Mouse (Mus musculus) Patski (cell line): ENCODE results near the gene Capzb. TPM values are rescaled to one million over a fixed set of nuclear protein-coding genes. Genes with fewer than 3 reads are reported as not detected.

ENCODE experiments used
- ATAC-seq: fragments of 100-300 bp; one replicate; pipeline ENCODE4 v1.8.0; 2021
- CTCF ChIA-PET: fragments of 350-600 bp; sonication (Branson Sonifier 250); formaldehyde crosslinking; loops from one replicate; lab custom pipeline; 2022; ENCODE audit warnings: inconsistent platforms; lab: Charles Lee
- POLR2A ChIA-PET: fragments of 350-600 bp; sonication (Branson Sonifier 250); formaldehyde crosslinking; loops from one replicate; lab custom pipeline; 2022; ENCODE audit warnings: antibody characterized with exemption, inconsistent platforms; lab: Charles Lee
- DNase-seq: peaks from one replicate; pipeline ENCODE4 v3.0.0-alpha.2; 2011; ENCODE audit warnings: low read depth, low spot score
- H3K27me3 ChIP-seq: fragments of 371-371 bp; one replicate; pipeline ENCODE4 v1.5.1; 2021
- CTCF ChIP-seq: fragments of 100-300 bp; IDR thresholded peaks from one replicate; pipeline ENCODE4 v1.5.1; 2021
- in situ Hi-C: fragments of 300-500 bp; cut with MboI; formaldehyde crosslinking; loops from 3 replicates; pipeline ENCODE4 v1.11.1; 2018; ENCODE audit warnings: low pct_unique_long_range_greater_than_20kb, mixed read lengths
- polyA plus RNA-seq: library from polyadenylated mRNA; unstranded; gene quantifications from one replicate; pipeline ENCODE4 v1.2.3, GENCODE M21; 2021

Capzb gene
- polyA plus RNA-seq, 1 experiment from 2014 or later, result 305 TPM

GRCm38 (mm10) chr4:139208236-139209129 is 15.8 kb downstream of the Capzb start:
- ChIA-PET POLR2A (no interaction called here), CTCF (interaction anchor here (1.4 kb wide), 1 partner anchor 12 kb away, joined by 3 read pairs; no protein-coding TSS in a partner anchor)
- no peaks in the 10 kb centered on the region for H3K27me3 ChIP-seq
- DNase-seq, result no peak
- TF ChIP-seq CTCF, result no peak
- in situ Hi-C loops, result loop anchor here (10.0 kb wide), 1 partner anchor 46 kb away; no protein-coding TSS in a partner anchor
- ATAC-seq, result no peak

GRCm38 (mm10) chr4:139209130-139209840 is 16.6 kb downstream of the Capzb start:
- ATAC-seq (no peak), DNase-seq (no peak)
- ChIA-PET POLR2A (no interaction called here), CTCF (interaction anchor here (1.4 kb wide), 1 partner anchor 12 kb away, joined by 3 read pairs; no protein-coding TSS in a partner anchor)
- H3K27me3 ChIP-seq, result no peaks in the 10 kb centered on the region
- TF ChIP-seq CTCF, result no peak
- in situ Hi-C loops, result loop anchor here (10.0 kb wide), 1 partner anchor 46 kb away; no protein-coding TSS in a partner anchor

GRCm38 (mm10) chr4:139211975-139212831 is 19.5 kb downstream of the Capzb start:
- ChIA-PET CTCF (no interaction called here), POLR2A (no interaction called here)
- ATAC-seq, result no peak
- H3K27me3 ChIP-seq, result no peaks in the 10 kb centered on the region
- no peak for TF ChIP-seq CTCF
- in situ Hi-C loops, result no loop called here
- DNase-seq, result no peak

DNA sequence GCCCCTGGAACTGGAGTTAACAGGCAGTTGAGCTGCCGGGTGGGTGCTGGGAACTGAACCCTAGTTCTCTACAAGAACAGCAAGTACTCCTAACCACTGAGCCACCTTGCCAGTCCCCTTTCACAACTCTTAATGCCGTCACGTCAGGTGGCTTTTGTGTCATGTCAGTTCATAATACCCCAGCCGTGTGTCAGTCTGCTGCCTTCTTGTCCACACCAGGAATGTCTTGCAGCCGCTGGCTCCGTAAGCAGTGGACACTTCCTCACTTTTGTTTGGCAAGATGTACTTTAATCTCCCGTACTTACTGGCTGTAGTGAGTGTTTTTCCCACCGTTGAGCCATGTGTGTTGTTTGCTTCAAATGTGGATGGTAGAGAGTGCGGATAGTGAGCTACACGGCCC is 20.4 kb downstream of the Capzb start:
- in situ Hi-C loops, result no loop called here
- no peaks in the 10 kb centered on the region for H3K27me3 ChIP-seq
- CTCF ChIA-PET, result no interaction called here
- DNase-seq (no peak), ATAC-seq (no peak)
- TF ChIP-seq CTCF, result no peak
- POLR2A ChIA-PET, result interaction anchor here (1.1 kb wide), 1 partner anchor 72 kb away, joined by 3 read pairs; no protein-coding TSS in a partner anchor

DNA sequence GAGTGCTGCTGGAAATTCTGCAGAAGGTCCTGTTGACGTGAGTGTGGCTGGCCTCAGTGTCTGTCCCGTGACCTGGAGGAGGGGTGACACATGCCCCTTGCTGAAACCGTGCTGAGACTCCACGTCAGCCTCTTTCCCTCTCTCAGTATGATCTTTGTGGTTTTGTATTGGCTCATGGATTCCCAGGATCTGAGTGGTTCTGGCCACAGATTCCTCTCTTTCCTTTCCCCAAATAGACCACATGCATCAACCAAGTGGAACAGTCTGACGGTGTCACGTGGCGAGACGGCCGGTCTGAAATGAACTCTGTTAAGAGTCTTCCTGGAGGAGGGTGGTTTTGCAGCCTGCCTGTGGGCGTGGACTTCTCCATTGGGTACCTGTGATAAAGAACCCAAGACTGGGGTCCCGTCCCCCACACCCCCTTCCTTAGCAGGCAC is 21.3 kb downstream of the Capzb start:
- ChIA-PET CTCF (no interaction called here), POLR2A (interaction anchor here (1.1 kb wide), 1 partner anchor 71 kb away, joined by 3 read pairs; no protein-coding TSS in a partner anchor)
- no peak for TF ChIP-seq CTCF
- in situ Hi-C loops, result no loop called here
- no peaks in the 10 kb centered on the region for H3K27me3 ChIP-seq
- ATAC-seq (peak; percentile 46), DNase-seq (no peak)

GRCm38 (mm10) chr4:139216566-139216965 is 23.9 kb downstream of the Capzb start:
- peak; percentile 46 for ATAC-seq
- POLR2A ChIA-PET, result no interaction called here
- no peak for TF ChIP-seq CTCF
- no peak for DNase-seq
- in situ Hi-C loops, result no loop called here
- CTCF ChIA-PET, result interaction anchor here (0.9 to 1.7 kb wide), 3 partner anchors 10 to 88 kb away, joined by 3 to 4 read pairs (median 4); no protein-coding TSS in a partner anchor
- H3K27me3 ChIP-seq, result no peaks in the 10 kb centered on the region

DNA sequence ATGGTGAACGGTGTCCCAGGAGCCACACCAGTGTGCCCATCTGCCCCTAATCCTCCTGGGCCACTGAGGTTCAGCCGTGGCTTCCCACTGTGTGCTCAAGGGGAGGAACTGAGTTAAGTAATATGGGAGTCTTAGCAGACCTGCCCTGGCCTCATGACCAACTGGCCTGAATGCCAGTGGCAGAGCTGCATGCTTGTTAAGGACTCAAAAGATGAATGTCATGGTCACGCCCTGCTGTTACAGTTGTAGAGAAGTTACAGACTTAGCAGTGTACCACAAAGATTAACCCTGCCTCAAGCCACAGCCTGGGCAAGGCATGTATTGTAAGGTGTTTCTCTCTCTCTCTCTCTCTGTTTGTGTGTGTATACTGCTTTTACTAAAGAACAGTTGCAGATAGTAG is 25.8 kb downstream of the Capzb start:
- no peak for DNase-seq
- no peak for TF ChIP-seq CTCF
- no peak for ATAC-seq
- ChIA-PET POLR2A (interaction anchor here (0.9 kb wide), 1 partner anchor 10 kb away, joined by 3 read pairs; no protein-coding TSS in a partner anchor), CTCF (no interaction called here)
- in situ Hi-C loops, result no loop called here
- no peaks in the 10 kb centered on the region for H3K27me3 ChIP-seq

- ChIA-PET POLR2A (no interaction called here), CTCF (interaction anchor here (1.0 to 1.4 kb wide), 3 partner anchors 16 to 131 kb away, joined by 3 to 5 read pairs (median 3); no protein-coding TSS in a partner anchor)
- no peak for TF ChIP-seq CTCF
- in situ Hi-C loops, result no loop called here
- H3K27me3 ChIP-seq, result no peaks in the 10 kb centered on the region
- no peak for ATAC-seq
- DNase-seq, result no peak
Measured at GRCm38 (mm10) chr4:139219656-139220055, 27.0 kb downstream of the Capzb start.

- DNase-seq (no peak), ATAC-seq (no peak)
- ChIA-PET POLR2A (no interaction called here), CTCF (interaction anchor here (0.7 to 1.6 kb wide), 9 partner anchors 11 to 126 kb away, joined by 3 to 5 read pairs (median 3); no protein-coding TSS in a partner anchor)
- no peaks in the 10 kb centered on the region for H3K27me3 ChIP-seq
- in situ Hi-C loops, result no loop called here
- TF ChIP-seq CTCF, result no peak
Measured at GRCm38 (mm10) chr4:139220978-139221377, 28.3 kb downstream of the Capzb start.

DNA sequence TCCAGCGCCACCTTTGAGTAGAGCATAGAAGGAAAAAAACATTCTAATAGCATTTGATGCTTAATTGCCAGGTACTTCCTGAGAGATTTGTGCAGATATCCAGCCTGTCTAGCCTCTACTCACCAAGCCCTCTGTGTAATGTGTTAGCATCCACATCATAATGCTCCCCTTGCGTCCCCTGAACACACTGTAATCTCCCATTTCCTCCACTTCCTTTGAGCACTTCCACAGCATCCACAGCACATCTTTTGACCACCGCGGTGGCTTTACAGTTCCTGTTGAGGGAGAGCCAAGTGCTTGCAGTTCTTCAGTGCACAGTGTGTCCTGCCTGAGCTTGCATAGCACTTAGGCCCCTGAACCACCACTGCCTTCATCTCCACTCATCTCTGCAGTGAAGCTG is 29.1 kb downstream of the Capzb start:
- DNase-seq, result no peak
- no peaks in the 10 kb centered on the region for H3K27me3 ChIP-seq
- TF ChIP-seq CTCF, result no peak
- in situ Hi-C loops, result no loop called here
- no peak for ATAC-seq
- ChIA-PET CTCF (interaction anchor here (1.0 to 1.6 kb wide), 3 partner anchors 10 to 22 kb away, joined by 3 read pairs; no protein-coding TSS in a partner anchor), POLR2A (no interaction called here)
